Mouse (Mus musculus): ENCODE measurements around the gene C1qtnf7. TPM values are rescaled to one million over a fixed set of nuclear protein-coding genes. Genes with fewer than 3 reads are reported as not detected.
A peak's percentile ranks its signal among the peaks of the same experiment; 100 is the strongest.

Gene C1qtnf7
- polyA plus RNA-seq, 1 experiment from 2014 or later, result 0.74 TPM

DNA sequence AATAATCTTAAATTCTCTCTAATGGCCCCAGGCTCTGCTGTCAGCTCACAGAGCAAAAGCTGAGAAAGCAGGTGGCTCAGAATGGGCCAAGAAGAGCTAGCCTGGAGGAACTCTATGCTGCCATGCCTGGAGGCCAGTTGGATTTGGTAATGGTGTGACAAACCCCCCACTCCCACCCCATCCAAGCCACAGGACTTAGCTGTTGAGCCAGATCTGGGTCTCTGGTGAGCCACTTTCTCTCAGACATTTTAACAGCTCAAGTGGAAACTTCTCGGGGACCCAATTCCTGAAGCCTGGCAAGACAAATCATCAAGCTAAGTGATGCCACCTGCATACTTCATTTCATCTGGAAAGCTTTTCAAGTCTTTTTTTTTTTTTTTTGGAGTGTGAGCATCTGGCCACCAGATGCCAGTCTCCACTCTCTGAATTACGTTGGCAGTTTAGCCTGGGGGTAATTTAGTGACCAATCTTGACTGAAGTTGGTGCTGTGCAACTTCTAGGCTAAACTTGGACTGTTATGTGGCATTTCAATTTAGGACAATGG is 11.0 kb upstream of the C1qtnf7 start:
- DNase-seq (ENCODE audit: low spot score, missing footprints) (peak; percentile 51), ATAC-seq (ENCODE audit: low FRiP score) (no peak)
- H3K36me3 ChIP-seq (ENCODE audit: control insufficient read depth, insufficient read depth, low read length), result no peaks in the 10 kb centered on the region
- no peaks in the 10 kb centered on the region for H3K27me3 ChIP-seq (ENCODE audit: control insufficient read depth, insufficient read depth, low read length)
- no peaks in the 10 kb centered on the region for H3K4me1 ChIP-seq (ENCODE audit: control insufficient read depth, insufficient read depth, low read length)
- no peaks in the 10 kb centered on the region for H3K9me3 ChIP-seq (ENCODE audit: control insufficient read depth, low read length)
- H3K27ac ChIP-seq (ENCODE audit: low read depth, low read length), result no peak overlapping the region
- no peak overlapping the region for H3K4me3 ChIP-seq (ENCODE audit: low read depth, low read length)
- WGBS, result 73% methylated on average over 2 of the region's 2 CpGs
- H3K9ac ChIP-seq (ENCODE audit: low read length), result no peak overlapping the region
- H3K4me2 ChIP-seq, result no peak overlapping the region

DNA sequence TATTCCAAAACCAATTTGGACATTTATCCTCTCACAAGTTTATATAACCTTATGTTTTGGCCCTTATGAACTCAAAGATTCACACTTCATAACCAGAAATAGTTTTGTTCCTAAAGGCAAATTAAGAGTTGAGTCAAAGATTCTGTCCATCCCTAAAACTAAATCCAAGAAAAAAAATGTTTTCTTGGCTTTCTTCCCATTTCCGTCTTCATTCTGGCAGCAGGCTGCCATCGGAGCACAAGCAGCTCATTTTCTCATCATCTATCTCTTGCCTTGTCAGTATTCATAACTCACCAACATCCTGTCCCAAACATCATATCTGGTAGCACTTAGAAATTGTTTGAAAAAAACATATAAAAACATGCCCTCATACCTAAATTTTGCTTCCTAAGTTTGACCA is 6.9 kb upstream of the C1qtnf7 start:
- no peaks in the 10 kb centered on the region for H3K36me3 ChIP-seq (ENCODE audit: control insufficient read depth, insufficient read depth, low read length)
- no peak overlapping the region for H3K4me3 ChIP-seq (ENCODE audit: low read depth, low read length)
- 93% methylated on average over 2 of the region's 2 CpGs for WGBS
- H3K9me3 ChIP-seq (ENCODE audit: control insufficient read depth, low read length), result no peaks in the 10 kb centered on the region
- no peak for DNase-seq (ENCODE audit: low spot score, missing footprints)
- no peaks in the 10 kb centered on the region for H3K4me1 ChIP-seq (ENCODE audit: control insufficient read depth, insufficient read depth, low read length)
- no peak overlapping the region for H3K4me2 ChIP-seq
- H3K27me3 ChIP-seq (ENCODE audit: control insufficient read depth, insufficient read depth, low read length), result no peaks in the 10 kb centered on the region
- no peak for ATAC-seq (ENCODE audit: low FRiP score)
- no peak overlapping the region for H3K27ac ChIP-seq (ENCODE audit: low read depth, low read length)
- no peak overlapping the region for H3K9ac ChIP-seq (ENCODE audit: low read length)

DNA sequence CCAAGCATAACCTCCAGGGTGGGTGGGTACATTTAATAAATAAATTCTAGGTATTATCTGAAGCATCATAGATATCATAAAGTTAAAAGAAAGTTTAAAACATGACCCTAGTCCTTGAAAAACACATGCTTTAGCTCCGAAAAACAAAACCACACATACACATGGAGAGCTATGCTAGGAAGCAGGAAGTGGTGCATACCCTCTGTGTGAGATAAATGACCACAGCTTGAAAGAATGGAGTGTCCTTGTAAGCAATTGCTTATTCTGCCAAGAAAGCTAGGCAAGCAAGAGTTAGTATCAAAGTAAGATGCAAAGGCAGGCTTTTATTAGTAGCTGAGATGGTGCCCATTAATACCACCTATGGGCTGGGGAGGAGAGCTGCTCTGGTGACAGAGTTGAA is 6.4 kb upstream of the C1qtnf7 start:
- Histone ChIP-seq H3K27ac (ENCODE audit: low read depth, low read length) (no peak overlapping the region), H3K36me3 (ENCODE audit: control insufficient read depth, insufficient read depth, low read length) (no peaks in the 10 kb centered on the region), H3K9me3 (ENCODE audit: control insufficient read depth, low read length) (no peaks in the 10 kb centered on the region), H3K4me2 (no peak overlapping the region), H3K27me3 (ENCODE audit: control insufficient read depth, insufficient read depth, low read length) (no peaks in the 10 kb centered on the region), H3K9ac (ENCODE audit: low read length) (no peak overlapping the region), H3K4me3 (ENCODE audit: low read depth, low read length) (no peak overlapping the region), H3K4me1 (ENCODE audit: control insufficient read depth, insufficient read depth, low read length) (no peaks in the 10 kb centered on the region)
- DNase-seq (ENCODE audit: low spot score, missing footprints) (no peak), ATAC-seq (ENCODE audit: low FRiP score) (no peak)
- WGBS, result 65% methylated on average over 1 of the region's 1 CpGs

DNA sequence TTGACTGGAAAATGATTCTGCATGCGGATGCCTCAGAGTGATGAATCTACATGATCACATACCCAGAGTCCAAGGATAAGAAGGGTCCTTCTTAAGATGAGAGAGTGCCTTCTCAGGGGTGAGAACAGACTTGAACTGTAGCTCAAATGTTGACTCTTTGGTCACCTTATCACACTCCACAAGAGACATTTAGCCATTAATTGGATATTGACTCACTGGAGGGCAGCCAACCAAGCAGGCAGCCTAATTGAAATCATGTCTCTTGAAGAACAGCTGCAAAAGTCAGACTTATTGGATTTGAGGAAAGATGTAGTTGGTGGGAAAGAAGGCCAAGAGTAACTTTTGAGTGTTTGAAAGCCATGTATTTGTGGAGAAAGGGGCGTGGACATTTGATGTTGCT is 4.2 kb upstream of the C1qtnf7 start:
- 90% methylated on average over 2 of the region's 2 CpGs for WGBS
- H3K27ac ChIP-seq (ENCODE audit: low read depth, low read length), result no peak overlapping the region
- ATAC-seq (ENCODE audit: low FRiP score) (no peak), DNase-seq (ENCODE audit: low spot score, missing footprints) (no peak)
- no peaks in the 10 kb centered on the region for H3K9me3 ChIP-seq (ENCODE audit: control insufficient read depth, low read length)
- H3K4me1 ChIP-seq (ENCODE audit: control insufficient read depth, insufficient read depth, low read length), result no peaks in the 10 kb centered on the region
- no peak overlapping the region for H3K4me2 ChIP-seq
- H3K36me3 ChIP-seq (ENCODE audit: control insufficient read depth, insufficient read depth, low read length), result no peaks in the 10 kb centered on the region
- H3K4me3 ChIP-seq (ENCODE audit: low read depth, low read length), result no peak overlapping the region
- no peak overlapping the region for H3K9ac ChIP-seq (ENCODE audit: low read length)
- no peaks in the 10 kb centered on the region for H3K27me3 ChIP-seq (ENCODE audit: control insufficient read depth, insufficient read depth, low read length)

DNA sequence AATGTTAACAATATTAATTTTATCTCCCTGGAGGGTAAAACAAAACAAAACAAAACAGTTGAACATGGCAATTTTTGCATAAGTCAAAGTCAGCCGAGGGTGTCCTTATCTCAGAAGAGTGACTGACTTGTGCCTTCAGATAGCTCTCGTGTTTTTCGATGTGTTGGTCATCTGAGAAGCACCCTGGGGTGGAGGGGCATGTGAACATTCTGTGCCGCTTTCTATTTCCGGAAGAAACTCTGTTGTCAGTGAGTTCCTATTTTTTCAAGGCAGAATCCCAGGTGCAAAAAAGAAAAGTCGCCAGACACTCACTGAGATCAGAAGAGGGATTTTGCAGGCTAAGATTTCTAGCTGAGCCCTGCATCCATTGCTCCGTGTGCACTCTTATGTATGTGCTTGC is 1.2 kb downstream of the C1qtnf7 start:
- no peak overlapping the region for H3K4me2 ChIP-seq
- no peak overlapping the region for H3K27ac ChIP-seq (ENCODE audit: low read depth, low read length)
- no peak overlapping the region for H3K4me3 ChIP-seq (ENCODE audit: low read depth, low read length)
- H3K27me3 ChIP-seq (ENCODE audit: control insufficient read depth, insufficient read depth, low read length), result no peaks in the 10 kb centered on the region
- ATAC-seq (ENCODE audit: low FRiP score) (no peak), DNase-seq (ENCODE audit: low spot score, missing footprints) (no peak)
- no peaks in the 10 kb centered on the region for H3K36me3 ChIP-seq (ENCODE audit: control insufficient read depth, insufficient read depth, low read length)
- WGBS, result 83% methylated on average over 7 of the region's 7 CpGs
- H3K4me1 ChIP-seq (ENCODE audit: control insufficient read depth, insufficient read depth, low read length), result no peaks in the 10 kb centered on the region
- H3K9me3 ChIP-seq (ENCODE audit: control insufficient read depth, low read length), result no peaks in the 10 kb centered on the region
- H3K9ac ChIP-seq (ENCODE audit: low read length), result no peak overlapping the region

DNA sequence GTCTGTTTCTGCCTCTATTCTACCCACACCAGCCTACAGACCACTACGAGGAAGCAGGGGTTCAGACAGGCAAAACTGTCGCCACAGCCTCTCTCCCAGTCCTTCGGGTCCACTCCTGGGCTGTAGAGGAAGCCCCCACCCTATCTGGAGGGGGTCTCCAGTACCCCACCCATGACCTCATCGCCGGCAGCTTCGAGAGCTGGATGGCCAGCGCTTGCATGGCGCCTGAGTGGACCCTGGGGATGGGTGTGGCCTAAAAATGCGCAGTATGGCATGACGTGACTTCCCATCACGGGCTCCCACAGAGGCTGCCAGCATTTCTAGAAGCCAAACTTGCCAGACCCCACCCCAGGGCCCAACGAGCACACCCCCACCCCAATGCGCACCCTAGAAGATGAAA is 2.0 kb downstream of the C1qtnf7 start:
- Histone ChIP-seq H3K9me3 (ENCODE audit: control insufficient read depth, low read length) (no peaks in the 10 kb centered on the region), H3K9ac (ENCODE audit: low read length) (no peak overlapping the region), H3K4me2 (no peak overlapping the region), H3K4me1 (ENCODE audit: control insufficient read depth, insufficient read depth, low read length) (no peaks in the 10 kb centered on the region), H3K27ac (ENCODE audit: low read depth, low read length) (no peak overlapping the region), H3K4me3 (ENCODE audit: low read depth, low read length) (no peak overlapping the region), H3K36me3 (ENCODE audit: control insufficient read depth, insufficient read depth, low read length) (no peaks in the 10 kb centered on the region), H3K27me3 (ENCODE audit: control insufficient read depth, insufficient read depth, low read length) (no peaks in the 10 kb centered on the region)
- 88% methylated on average over 13 of the region's 13 CpGs for WGBS
- DNase-seq (ENCODE audit: low spot score, missing footprints) (no peak), ATAC-seq (ENCODE audit: low FRiP score) (no peak)

DNA sequence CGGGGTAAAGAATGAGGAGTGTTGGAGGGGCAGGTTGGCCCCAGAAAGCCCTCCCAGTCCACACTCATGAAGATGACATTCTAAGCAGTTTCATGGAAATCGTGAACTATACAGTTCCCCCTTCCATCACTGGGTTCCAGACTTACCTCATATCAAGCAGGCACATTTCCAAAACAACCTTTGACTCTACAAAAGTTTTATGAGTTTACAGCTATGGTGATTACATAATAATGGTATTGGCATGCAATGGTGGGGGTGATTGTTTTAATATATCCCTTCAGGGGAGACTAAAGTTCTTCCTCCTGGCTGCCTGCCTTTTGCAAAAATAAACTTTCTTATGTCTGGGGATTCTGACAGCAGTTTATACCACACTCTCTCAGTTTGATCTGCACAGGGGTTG is 4.6 kb downstream of the C1qtnf7 start:
- no peaks in the 10 kb centered on the region for H3K27me3 ChIP-seq (ENCODE audit: control insufficient read depth, insufficient read depth, low read length)
- no peak for DNase-seq (ENCODE audit: low spot score, missing footprints)
- no peak overlapping the region for H3K4me2 ChIP-seq
- 85% methylated on average over 2 of the region's 2 CpGs for WGBS
- no peaks in the 10 kb centered on the region for H3K4me1 ChIP-seq (ENCODE audit: control insufficient read depth, insufficient read depth, low read length)
- H3K9me3 ChIP-seq (ENCODE audit: control insufficient read depth, low read length), result no peaks in the 10 kb centered on the region
- H3K9ac ChIP-seq (ENCODE audit: low read length), result no peak overlapping the region
- ATAC-seq (ENCODE audit: low FRiP score), result no peak
- no peaks in the 10 kb centered on the region for H3K36me3 ChIP-seq (ENCODE audit: control insufficient read depth, insufficient read depth, low read length)
- no peak overlapping the region for H3K27ac ChIP-seq (ENCODE audit: low read depth, low read length)
- H3K4me3 ChIP-seq (ENCODE audit: low read depth, low read length), result no peak overlapping the region

DNA sequence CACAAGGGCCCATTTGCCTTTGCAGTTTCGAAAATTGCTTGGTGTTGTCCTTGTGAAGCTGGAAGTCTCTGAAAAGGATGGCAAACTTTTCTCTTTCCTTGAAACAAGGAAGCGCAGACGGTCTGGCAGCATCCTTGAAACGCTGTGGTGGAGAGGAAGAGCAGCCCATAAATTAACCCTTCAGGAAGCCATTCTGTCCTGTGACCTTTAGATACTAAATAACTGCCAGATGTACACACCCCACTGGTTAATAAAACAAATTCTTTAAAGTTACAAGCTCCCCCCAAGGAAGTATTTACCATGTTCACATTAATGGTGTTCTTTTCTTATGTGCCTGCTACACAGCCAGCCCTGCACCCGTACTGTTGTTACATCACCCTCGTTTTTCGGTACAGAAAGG is 6.0 kb downstream of the C1qtnf7 start:
- 89% methylated on average over 7 of the region's 7 CpGs for WGBS
- Histone ChIP-seq H3K27ac (ENCODE audit: low read depth, low read length) (no peak overlapping the region), H3K9me3 (ENCODE audit: control insufficient read depth, low read length) (no peaks in the 10 kb centered on the region), H3K27me3 (ENCODE audit: control insufficient read depth, insufficient read depth, low read length) (no peaks in the 10 kb centered on the region), H3K4me1 (ENCODE audit: control insufficient read depth, insufficient read depth, low read length) (no peaks in the 10 kb centered on the region), H3K4me2 (no peak overlapping the region), H3K4me3 (ENCODE audit: low read depth, low read length) (no peak overlapping the region), H3K9ac (ENCODE audit: low read length) (no peak overlapping the region), H3K36me3 (ENCODE audit: control insufficient read depth, insufficient read depth, low read length) (no peaks in the 10 kb centered on the region)
- no peak for DNase-seq (ENCODE audit: low spot score, missing footprints)
- ATAC-seq (ENCODE audit: low FRiP score), result no peak

DNA sequence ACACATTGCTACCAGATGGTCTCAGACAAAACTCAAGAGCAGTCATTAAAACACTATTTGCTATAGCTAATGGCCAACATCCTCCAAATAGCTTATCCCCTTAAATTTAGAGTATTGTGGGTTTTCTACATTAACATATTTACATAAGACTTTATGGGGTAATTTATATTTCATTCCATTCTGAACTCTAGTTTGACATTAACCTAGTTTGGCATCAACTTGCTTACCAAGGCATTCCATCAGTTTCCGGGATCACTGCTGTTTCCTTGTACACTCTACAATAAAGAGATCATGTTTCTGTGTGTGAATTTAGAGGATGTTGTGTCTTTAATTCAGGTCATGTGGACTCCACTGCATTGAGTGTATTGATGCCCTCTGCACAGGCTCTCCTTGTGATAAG is 7.5 kb downstream of the C1qtnf7 start:
- H3K4me2 ChIP-seq, result no peak overlapping the region

More for the DNA sequence above, 7.5 kb downstream of the C1qtnf7 start:
- no peaks in the 10 kb centered on the region for H3K36me3 ChIP-seq (ENCODE audit: control insufficient read depth, insufficient read depth, low read length)
- WGBS, result 76% methylated on average over 1 of the region's 1 CpGs
- DNase-seq (ENCODE audit: low spot score, missing footprints), result no peak
- no peaks in the 10 kb centered on the region for H3K27me3 ChIP-seq (ENCODE audit: control insufficient read depth, insufficient read depth, low read length)
- no peak overlapping the region for H3K9ac ChIP-seq (ENCODE audit: low read length)
- no peak for ATAC-seq (ENCODE audit: low FRiP score)
- H3K4me1 ChIP-seq (ENCODE audit: control insufficient read depth, insufficient read depth, low read length), result no peaks in the 10 kb centered on the region
- H3K27ac ChIP-seq (ENCODE audit: low read depth, low read length), result no peak overlapping the region
- H3K9me3 ChIP-seq (ENCODE audit: control insufficient read depth, low read length), result no peaks in the 10 kb centered on the region
- no peak overlapping the region for H3K4me3 ChIP-seq (ENCODE audit: low read depth, low read length)

Measured in midbrain, embryonic 11.5 days (tissue).